Mouse (Mus musculus) heart, adult 2 months (tissue): ENCODE measurements around the gene Olfr9. TPM values are rescaled to one million over a fixed set of nuclear protein-coding genes. Genes with fewer than 3 reads are reported as not detected.

Experiments
- DNase-seq, 2 experiments: peaks; one replicate each; pipeline ENCODE4 v3.0.0; 2021
- H3K27ac ChIP-seq: fragments of 200-600 bp; 2 replicates; pipeline ENCODE4 v1.8.1; 2022
- H3K27me3 ChIP-seq: fragments of 200-500 bp; 2 replicates; pipeline ENCODE4 v1.6.1; 2012; ENCODE audit warnings: mild to moderate bottlenecking, low read length, inconsistent platforms, mixed read lengths; ENCODE audit not compliant: control insufficient read depth, insufficient read depth
- H3K36me3 ChIP-seq: fragments of 200-500 bp; 2 replicates; pipeline ENCODE4 v1.6.1; 2012; ENCODE audit warnings: low read length, inconsistent platforms; ENCODE audit not compliant: control insufficient read depth, insufficient read depth
- H3K4me1 ChIP-seq: fragments of 200-500 bp; 2 replicates; pipeline ENCODE4 v1.6.1; 2011; ENCODE audit warnings: low read length; ENCODE audit not compliant: control insufficient read depth, insufficient read depth
- H3K4me3 ChIP-seq: fragments of 200-600 bp; 2 replicates; pipeline ENCODE4 v1.8.1; 2022
- H3K79me2 ChIP-seq: fragments of 200-500 bp; replicated peaks from 2 replicates; pipeline ENCODE4 v1.6.1; 2012; ENCODE audit warnings: mild to moderate bottlenecking, inconsistent platforms, low read length, moderate library complexity, mixed read lengths; ENCODE audit not compliant: control insufficient read depth, insufficient read depth
- H3K9ac ChIP-seq: fragments of 200-500 bp; 2 replicates; pipeline ENCODE4 v1.6.1; 2012; ENCODE audit warnings: low read depth, mild to moderate bottlenecking, control low read depth, inconsistent platforms, low read length, mixed read lengths
- CTCF ChIP-seq: fragments of 200-600 bp; IDR thresholded peaks from 2 replicates; pipeline ENCODE4 v1.8.1; 2022; ENCODE audit warnings: antibody characterized with exemption, mild to moderate bottlenecking, moderate library complexity
- EP300 ChIP-seq: fragments of 200-500 bp; IDR thresholded peaks from 2 replicates; pipeline ENCODE4 v1.6.1; 2011; ENCODE audit warnings: low read depth, low read length, control low read depth; ENCODE audit not compliant: insufficient read depth
- POLR2A ChIP-seq: fragments of 200-500 bp; IDR thresholded peaks from 2 replicates; pipeline ENCODE4 v1.6.1; 2011; ENCODE audit warnings: mild to moderate bottlenecking, low read depth, low read length, control low read depth; ENCODE audit not compliant: insufficient read depth
- WGBS: fragments of 180-500 bp; shearing (Covaris S2); methylation state at CpG from one replicate; pipeline ENCODE4 v1.1.7; 2018; 5-methylcytosine and 5-hydroxymethylcytosine counted together
- intact Hi-C: fragments of 180-260 bp; cut with DNase I; formaldehyde crosslinking; loops from one replicate; pipeline ENCODE4 v1.15.1; 2025
- polyA plus RNA-seq: library from polyadenylated mRNA; depleted of rRNA; stranded (reverse); fragments of >200 nt; gene quantifications from 2 replicates; pipeline ENCODE4 v1.2.3, GENCODE M21; 2012
- total RNA-seq, 2 experiments: library from RNA; stranded (reverse); gene quantifications; 2 replicates each; pipeline ENCODE4 v1.2.3; 2021

Gene Olfr9
- total and polyA plus RNA-seq, 3 experiments = not detected

DNA sequence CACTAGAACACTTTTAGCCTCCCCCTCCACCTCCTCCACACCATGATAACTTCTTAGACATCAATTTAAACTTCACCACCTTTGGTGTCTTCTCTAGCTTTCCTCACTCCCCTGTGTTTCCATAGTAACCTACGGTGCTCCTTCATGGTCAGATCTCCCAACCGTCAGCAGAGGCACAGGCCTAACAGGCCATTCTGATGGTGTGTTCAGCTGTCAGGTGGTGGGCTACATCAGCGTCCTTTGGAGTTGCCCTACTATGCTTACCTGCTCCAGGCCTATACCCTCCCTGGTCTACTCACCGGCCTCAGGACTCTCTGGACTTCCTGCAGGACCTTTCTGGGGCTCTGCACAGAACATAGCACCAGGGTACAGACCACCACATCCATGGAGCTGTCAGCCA, 29.1 kb upstream of the Olfr9 start:
- no peak for TF ChIP-seq EP300
- TF ChIP-seq CTCF = no peak
- no peak for TF ChIP-seq POLR2A
- H3K27ac ChIP-seq = no peak overlapping the region
- H3K4me1 ChIP-seq = no peaks in the 10 kb centered on the region
- no peak for DNase-seq
- intact Hi-C loops = no loop called here
- no peaks in the 10 kb centered on the region for H3K27me3 ChIP-seq
- WGBS = 74% methylated on average over 4 of the region's 4 CpGs
- H3K79me2 ChIP-seq = no peaks in the 10 kb centered on the region
- H3K36me3 ChIP-seq = no peaks in the 10 kb centered on the region
- H3K4me3 ChIP-seq = no peak overlapping the region
- no peak overlapping the region for H3K9ac ChIP-seq

GRCm38 (mm10) chr10:128960590-128961584, 28.3 kb upstream of the Olfr9 start, which contains the start of gene Mettl7b:
Gene Mettl7b (minus strand): TSS chr10:128960988.
- intact Hi-C loops = no loop called here
- no peaks in the 10 kb centered on the region for H3K79me2 ChIP-seq
- 59% methylated on average over 12 of the region's 12 CpGs for WGBS
- H3K36me3 ChIP-seq = no peaks in the 10 kb centered on the region
- no peak within 1 kb of the TSS for H3K9ac ChIP-seq
- H3K27ac ChIP-seq = no peak within 1 kb of the TSS
- no peak for TF ChIP-seq CTCF
- no peak for TF ChIP-seq POLR2A
- TF ChIP-seq EP300 = no peak
- H3K27me3 ChIP-seq = no peaks in the 10 kb centered on the region
- H3K4me3 ChIP-seq = no peak within 1 kb of the TSS
- no peaks in the 10 kb centered on the region for H3K4me1 ChIP-seq
- DNase-seq = no peak

DNA sequence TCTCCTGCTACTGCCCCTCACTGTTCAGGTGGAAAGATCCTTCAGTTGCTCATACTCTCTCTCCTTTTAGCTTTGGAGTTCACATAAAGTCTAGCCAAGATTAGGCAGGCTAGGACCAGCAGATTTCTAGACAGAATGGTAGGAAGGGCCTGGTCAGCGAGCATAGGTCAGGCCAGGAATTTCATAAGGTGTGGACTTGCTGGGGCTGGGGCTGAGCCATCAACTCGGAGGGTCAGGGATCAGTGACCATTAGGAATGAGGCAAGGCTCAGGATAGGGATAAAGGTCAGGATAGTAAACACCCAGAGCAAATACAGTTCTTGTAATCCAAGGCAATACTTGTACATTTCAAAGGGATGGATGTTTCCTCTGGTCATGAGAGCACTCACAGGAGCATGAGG, 24.3 kb upstream of the Olfr9 start:
- no peak for DNase-seq
- Histone ChIP-seq H3K27ac (no peak overlapping the region), H3K4me1 (no peaks in the 10 kb centered on the region), H3K79me2 (no peaks in the 10 kb centered on the region), H3K4me3 (no peak overlapping the region), H3K27me3 (no peaks in the 10 kb centered on the region), H3K36me3 (no peaks in the 10 kb centered on the region), H3K9ac (no peak overlapping the region)
- no peak for TF ChIP-seq EP300
- no peak for TF ChIP-seq CTCF
- no peak for TF ChIP-seq POLR2A
- WGBS = 70% methylated on average over 2 of the region's 2 CpGs
- intact Hi-C loops = no loop called here

GRCm38 (mm10) chr10:128965871-128966270, 23.4 kb upstream of the Olfr9 start:
- no peaks in the 10 kb centered on the region for H3K36me3 ChIP-seq
- intact Hi-C loops = no loop called here
- no peaks in the 10 kb centered on the region for H3K4me1 ChIP-seq
- H3K27me3 ChIP-seq = no peaks in the 10 kb centered on the region
- WGBS = 80% methylated on average over 6 of the region's 6 CpGs
- H3K4me3 ChIP-seq = no peak overlapping the region
- H3K27ac ChIP-seq = no peak overlapping the region
- H3K9ac ChIP-seq = no peak overlapping the region
- H3K79me2 ChIP-seq = no peaks in the 10 kb centered on the region
- DNase-seq = no peak
- TF ChIP-seq POLR2A (no peak), CTCF (no peak), EP300 (no peak)

DNA sequence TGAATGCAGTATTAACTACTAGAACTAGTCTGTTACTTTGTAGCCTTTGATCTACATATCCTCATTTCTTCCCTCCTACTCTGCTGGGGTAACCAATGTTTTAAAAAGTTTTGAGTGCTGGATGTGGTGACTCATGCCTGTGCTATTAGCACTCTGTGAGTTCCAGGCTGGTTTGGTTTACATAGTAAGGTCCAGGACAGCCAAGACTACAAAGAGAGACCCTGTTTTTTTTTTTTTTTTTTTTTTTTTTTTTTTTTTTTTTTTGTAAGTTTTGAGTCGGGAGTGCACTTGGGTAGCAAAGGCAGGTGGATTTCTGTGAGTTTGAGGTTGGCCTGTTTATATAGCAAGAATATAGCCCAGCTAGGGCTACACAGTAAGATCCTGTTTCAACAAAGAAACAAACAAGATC, 20.9 kb upstream of the Olfr9 start:
- no peaks in the 10 kb centered on the region for H3K27me3 ChIP-seq
- no peaks in the 10 kb centered on the region for H3K79me2 ChIP-seq
- no peak for DNase-seq
- TF ChIP-seq EP300 (no peak), CTCF (no peak), POLR2A (no peak)
- no peaks in the 10 kb centered on the region for H3K4me1 ChIP-seq
- no peak overlapping the region for H3K27ac ChIP-seq
- H3K9ac ChIP-seq = no peak overlapping the region
- 35% methylated on average over 1 of the region's 1 CpGs for WGBS
- H3K36me3 ChIP-seq = no peaks in the 10 kb centered on the region
- intact Hi-C loops = no loop called here
- H3K4me3 ChIP-seq = no peak overlapping the region

- no peak overlapping the region for H3K9ac ChIP-seq
- 30% methylated on average over 1 of the region's 1 CpGs for WGBS
Measured at GRCm38 (mm10) chr10:128970740-128971250, 18.4 kb upstream of the Olfr9 start.

More at GRCm38 (mm10) chr10:128970740-128971250, 18.4 kb upstream of the Olfr9 start:
- no peak overlapping the region for H3K4me3 ChIP-seq
- H3K4me1 ChIP-seq = no peaks in the 10 kb centered on the region
- intact Hi-C loops = no loop called here
- no peak overlapping the region for H3K27ac ChIP-seq
- H3K79me2 ChIP-seq = no peaks in the 10 kb centered on the region
- H3K36me3 ChIP-seq = no peaks in the 10 kb centered on the region
- TF ChIP-seq POLR2A (no peak), CTCF (no peak), EP300 (no peak)
- no peak for DNase-seq
- no peaks in the 10 kb centered on the region for H3K27me3 ChIP-seq
